Mouse (Mus musculus) testis, postnatal 10 days (tissue): Measurements from ENCODE around the gene Csdc2.
"Not testable (repeated sequence)": the region's sequence is repeated elsewhere in the genome, so short reads cannot be mapped to it uniquely, and the experiment has no call there.

Experiments
- DNase-seq: peaks from one replicate; pipeline ENCODE4 v3.0.0; 2021; ENCODE audit warnings: low spot score

The Csdc2 gene

DNA sequence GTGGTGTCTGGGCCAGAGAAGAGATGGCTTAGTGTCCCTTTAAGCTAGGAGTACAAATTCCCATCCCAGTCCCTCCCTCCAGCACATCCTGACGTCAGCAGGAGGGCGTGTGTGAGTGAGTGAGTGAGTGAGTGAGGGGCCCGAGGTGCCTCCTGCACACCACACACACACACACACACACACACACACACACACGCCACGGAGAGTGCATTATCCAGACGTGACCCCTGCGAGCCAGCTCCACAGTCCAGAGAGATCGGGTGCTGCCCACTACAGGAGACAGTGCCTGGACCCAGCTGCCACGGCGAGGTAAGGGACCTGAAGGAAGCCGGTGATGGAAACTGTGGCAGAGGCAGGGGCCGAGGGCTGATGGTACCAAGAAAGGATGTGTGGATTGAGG lies at the start of gene Csdc2:
Gene Csdc2 (plus strand): TSS at position 81 of the 400 bp plus-strand sequence.
- DNase-seq = peak; percentile 76

DNA sequence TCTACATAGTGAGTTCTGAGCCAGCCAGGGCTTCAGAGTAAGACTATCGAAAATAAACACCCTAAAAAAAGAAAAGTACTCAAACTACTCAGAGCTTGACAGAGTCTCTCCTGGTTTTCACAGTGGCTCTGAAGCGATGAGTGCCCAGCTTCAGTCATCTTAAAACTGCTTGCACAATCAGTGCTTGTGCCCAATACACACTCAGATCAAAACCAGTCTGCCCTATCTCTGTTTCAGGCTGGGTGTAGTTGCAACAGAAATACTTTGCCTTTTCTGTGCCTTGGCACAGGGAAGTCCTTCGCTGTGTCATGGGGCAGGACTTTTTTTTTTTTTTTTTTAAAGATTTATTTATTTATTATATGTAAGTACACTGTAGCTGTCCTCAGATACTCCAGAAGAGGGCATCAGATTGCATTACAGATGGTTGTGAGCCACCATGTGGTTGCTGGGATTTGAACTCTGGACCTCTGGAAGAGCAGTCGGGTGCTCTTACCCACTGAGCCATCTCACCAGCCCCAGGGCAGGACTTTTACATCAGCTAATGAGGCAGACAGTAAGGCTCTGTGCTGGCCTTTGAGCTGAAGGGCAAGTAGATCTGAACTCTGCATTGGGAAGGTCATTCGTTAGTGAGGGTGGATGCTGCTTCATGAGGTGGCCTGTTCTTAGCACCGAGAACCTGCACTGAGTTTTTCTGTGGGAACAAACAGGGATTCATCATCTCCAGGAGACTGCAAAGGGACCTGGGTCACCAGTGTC lies 49.6 kb upstream of the Csdc2 start:
- DNase-seq = no peak

DNA sequence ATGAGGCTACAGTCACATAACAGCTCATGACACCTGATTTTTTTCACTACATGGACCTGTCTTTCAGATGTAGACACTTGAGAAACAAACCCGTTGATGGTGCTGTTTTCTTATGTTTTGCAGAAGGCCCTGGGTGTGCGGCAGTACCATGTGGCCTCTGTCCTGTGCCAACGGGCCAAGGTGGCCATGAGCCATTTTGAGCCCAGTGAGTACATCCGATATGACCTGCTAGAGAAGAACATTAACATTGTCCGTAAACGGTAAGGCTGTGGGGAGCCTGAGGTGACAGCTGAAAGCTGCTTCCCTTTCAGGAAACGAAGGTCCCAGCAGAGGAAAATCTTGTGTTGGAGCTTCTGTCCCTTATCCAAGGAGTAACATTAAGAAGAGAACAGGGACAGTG lies 47.4 kb upstream of the Csdc2 start:
- no peak for DNase-seq

DNA sequence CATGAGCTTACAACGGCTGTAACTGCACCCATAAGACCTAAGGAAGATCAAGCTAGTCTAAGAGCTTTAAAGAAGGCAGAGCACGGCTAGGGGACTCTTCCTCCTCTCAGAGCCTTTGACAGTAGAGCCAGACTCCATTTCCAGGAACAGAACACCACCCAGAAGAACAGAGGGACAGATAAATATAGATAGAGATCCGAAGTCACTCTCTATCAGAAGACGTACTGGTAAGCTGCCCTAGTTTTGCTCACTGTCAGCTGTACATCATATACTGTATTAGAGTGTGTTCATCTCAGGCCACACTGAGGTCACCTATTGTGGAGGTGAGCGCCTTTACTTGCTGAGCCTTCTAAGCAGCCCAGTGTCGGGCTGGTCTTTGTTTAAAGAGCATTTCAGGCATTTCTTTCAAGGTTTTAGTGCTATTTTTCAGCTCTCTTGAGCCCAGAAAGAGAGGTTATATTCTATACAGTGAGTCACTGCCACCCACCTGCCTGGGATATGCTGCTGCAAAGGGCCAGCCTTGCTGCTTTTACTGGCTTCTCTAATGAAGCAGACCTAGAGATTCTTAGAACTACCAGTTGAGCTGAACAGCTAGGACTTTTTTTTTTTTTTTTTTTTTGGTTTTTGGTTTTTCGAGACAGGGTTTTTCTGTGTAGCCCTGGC lies 45.3 kb upstream of the Csdc2 start:
- no peak for DNase-seq

DNA sequence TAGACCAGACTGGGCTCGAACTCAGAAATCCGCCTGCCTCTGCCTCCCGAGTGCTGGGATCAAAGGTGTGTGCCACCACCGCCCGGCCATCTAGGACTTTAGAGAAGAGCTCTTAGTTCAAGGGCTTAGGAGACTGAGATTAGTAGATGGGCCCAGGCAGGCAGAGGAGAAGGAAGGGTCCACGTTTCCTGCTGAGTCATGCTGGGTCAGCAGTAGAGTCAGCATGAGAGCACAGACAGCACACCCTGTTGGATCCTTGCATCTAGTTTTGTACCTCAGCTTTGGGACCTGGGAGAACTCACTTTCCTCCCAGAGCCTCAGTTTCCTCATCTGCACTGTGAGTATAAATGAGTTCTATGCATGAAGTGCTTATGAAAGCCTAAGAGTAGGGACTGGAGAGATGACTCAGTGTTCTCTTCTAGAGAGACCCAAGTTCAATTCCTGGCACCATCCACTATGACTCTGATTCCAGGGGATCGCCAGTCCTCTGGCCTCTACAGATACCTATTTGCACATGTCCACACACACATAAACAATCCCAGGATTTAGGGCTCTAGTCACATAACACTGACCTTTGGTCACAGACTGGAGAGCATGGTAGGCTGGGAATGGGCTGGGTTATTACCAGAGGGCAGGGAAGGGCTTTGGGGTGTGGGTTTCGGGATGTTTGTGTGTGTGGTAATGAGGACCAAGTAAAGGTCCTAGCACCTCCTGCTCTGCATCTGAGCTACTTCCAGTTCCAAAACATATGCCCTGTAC lies 44.6 kb upstream of the Csdc2 start:
- no peak for DNase-seq

- no peak for DNase-seq
Measured at GRCm38 (mm10) chr15:81894002-81894401, 42.6 kb upstream of the Csdc2 start.

- DNase-seq = no peak
Measured at GRCm38 (mm10) chr15:81896407-81896806, 40.2 kb upstream of the Csdc2 start.

- no peak for DNase-seq
Measured at GRCm38 (mm10) chr15:81897607-81898285, 38.8 kb upstream of the Csdc2 start.

GRCm38 (mm10) chr15:81898751-81899150 lies 37.8 kb upstream of the Csdc2 start:
- no peak for DNase-seq

- peak; percentile 91 for DNase-seq
Measured at GRCm38 (mm10) chr15:81904939-81905338, 31.6 kb upstream of the Csdc2 start.

GRCm38 (mm10) chr15:81907953-81908352 lies 28.6 kb upstream of the Csdc2 start:
- DNase-seq = no peak

GRCm38 (mm10) chr15:81908767-81909166 lies 27.8 kb upstream of the Csdc2 start:
- not testable (repeated sequence) for DNase-seq

DNA sequence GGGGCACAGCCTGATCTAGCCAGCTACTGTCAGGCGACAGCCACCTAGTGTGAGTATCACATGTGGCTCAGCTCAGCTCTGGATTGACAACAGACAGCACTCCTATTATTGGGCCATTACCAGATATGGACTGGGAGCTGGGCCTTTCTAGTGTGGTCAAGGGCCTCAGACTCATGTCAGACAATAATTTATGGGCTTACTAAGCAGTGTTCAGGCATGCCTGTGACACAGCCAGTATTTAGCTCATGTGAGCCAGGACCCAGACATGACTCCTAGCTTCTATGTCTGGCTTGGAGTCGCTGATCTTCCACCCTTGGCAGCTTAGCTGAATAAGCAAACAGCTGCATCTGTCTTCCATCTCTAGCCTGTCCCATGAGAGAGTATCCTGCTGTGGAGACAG lies 24.1 kb upstream of the Csdc2 start:
- DNase-seq = no peak

DNA sequence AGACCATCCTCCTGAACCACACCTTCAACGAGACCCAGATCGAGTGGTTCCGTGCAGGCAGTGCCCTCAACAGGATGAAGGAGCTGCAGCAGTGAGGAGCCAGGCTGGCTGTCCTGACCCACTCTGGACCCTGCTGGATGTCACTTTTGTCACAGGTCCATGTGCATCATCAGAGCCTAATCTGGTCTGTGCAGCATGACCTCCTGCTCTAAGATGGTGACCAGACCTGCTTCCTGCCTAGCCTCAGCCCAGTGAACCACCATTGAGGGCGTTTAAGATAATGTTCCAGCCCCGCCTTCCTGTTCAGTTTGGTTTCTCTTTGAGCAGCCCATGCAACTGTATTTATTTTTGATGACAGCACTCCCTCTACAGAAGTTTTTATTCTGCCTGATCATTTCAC lies 21.9 kb upstream of the Csdc2 start:
- DNase-seq = no peak

GRCm38 (mm10) chr15:81915663-81916062 lies 20.9 kb upstream of the Csdc2 start:
- DNase-seq = no peak

DNA sequence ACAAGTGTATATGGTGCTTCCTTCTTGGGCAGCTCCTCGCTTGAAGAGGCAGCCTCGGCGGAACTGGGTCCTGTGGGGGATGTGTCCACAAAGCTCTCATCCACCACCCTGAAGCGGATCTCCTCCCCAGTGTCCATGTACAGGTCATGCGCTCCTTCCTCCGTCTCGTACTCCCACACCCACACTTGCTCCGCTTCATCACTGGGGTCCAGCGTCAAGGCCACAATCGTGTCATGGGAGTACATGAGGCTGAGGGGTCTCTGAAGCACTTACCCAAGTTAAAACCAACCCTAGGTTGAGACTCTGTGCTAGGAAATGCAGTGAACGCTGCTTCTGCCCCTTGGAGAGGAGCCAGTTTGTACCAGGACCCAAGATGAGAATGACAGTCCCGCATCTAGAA lies 19.4 kb upstream of the Csdc2 start:
- no peak for DNase-seq

- DNase-seq = peak; percentile 85
Measured at GRCm38 (mm10) chr15:81917621-81918463, 18.7 kb upstream of the Csdc2 start.

GRCm38 (mm10) chr15:81919062-81919461 lies 17.5 kb upstream of the Csdc2 start:
- DNase-seq = no peak

GRCm38 (mm10) chr15:81920546-81921217 lies 15.9 kb upstream of the Csdc2 start:
- no peak for DNase-seq

DNA sequence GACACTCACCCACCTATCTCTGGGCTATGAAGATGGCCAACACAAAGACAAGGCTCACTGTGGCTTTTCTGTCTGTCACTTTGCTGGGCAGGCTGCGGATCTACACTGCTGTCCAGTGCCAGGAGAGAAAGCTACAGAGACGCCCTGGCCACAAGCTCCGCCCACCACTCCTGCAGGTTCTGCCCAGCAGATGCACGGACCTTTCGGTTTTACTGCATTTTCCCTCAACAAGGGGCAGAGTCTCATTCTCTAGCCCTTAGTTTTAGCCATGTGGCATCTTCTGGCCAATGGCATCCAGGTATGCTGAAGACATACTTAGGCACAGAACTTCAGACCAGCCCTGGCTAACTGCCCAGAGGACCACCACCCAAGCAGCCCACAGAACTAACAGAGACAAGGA lies 15.3 kb upstream of the Csdc2 start:
- no peak for DNase-seq

DNA sequence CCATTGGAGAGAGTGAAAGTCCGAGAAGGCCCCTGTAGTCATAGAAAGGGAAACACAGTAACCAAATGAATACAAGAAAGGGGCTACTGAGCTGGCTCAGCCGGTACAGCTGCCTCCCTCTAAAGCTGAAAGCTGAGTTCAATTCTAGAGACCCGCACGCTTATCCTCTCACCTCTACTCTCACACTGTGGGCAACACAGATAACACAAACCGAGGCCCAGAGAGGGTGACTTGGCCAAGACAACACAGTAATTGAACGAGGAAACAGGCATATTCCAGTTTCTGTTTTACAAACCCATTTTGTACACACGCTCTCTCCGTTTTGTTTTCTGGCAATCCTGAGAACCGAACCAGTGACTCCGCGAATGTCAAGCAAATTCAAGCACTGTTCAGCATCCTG lies 11.6 kb upstream of the Csdc2 start:
- no peak for DNase-seq
